Mouse (Mus musculus): ENCODE measurements around the gene Acvr1b.

- TF ChIP-seq CTCF (IDR thresholded peaks at IDR 0.05; ENCODE audit: borderline replicate concordance, insufficient read depth, low read depth, low read length) = no peak
- TF ChIP-seq POLR2A (IDR thresholded peaks at IDR 0.05; ENCODE audit: borderline replicate concordance, insufficient read depth, low read length) = no peak
Observed at GRCm38 (mm10) chr15:101154700-101155616, 18.9 kb upstream of the Acvr1b start.
